Mouse (Mus musculus) intestine, postnatal 0 days (tissue): ENCODE measurements at regions not wholly inside any gene's neighbourhood (a gene's known extent, or its start where the extent isn't known, plus 50 kb on each side); places are given as distances from the start of the nearest gene placed in this dataset.

ENCODE experiments used
- ATAC-seq: fragments of 200-750 bp; cut with Nextera tagmentation; 2 replicates; pipeline ENCODE4 v1.8.0; 2017; ENCODE audit warnings: mild to moderate bottlenecking, moderate TSS enrichment, moderate library complexity
- H3K27ac ChIP-seq: fragments of 300-500 bp; sonication (generic); 2 replicates; pipeline ENCODE4 v1.5.1; 2014; ENCODE audit warnings: mild to moderate bottlenecking, low read depth, low read length, moderate library complexity
- H3K27me3 ChIP-seq: fragments of 300-500 bp; sonication (generic); replicated peaks from 2 replicates; pipeline ENCODE4 v1.6.1; 2014; ENCODE audit warnings: low read length, mixed read lengths; ENCODE audit not compliant: control insufficient read depth, insufficient read depth
- H3K36me3 ChIP-seq: fragments of 300-500 bp; sonication (generic); 2 replicates; pipeline ENCODE4 v1.6.1; 2014; ENCODE audit warnings: mild to moderate bottlenecking, moderate library complexity; ENCODE audit not compliant: control insufficient read depth, insufficient read depth
- H3K4me1 ChIP-seq: fragments of 300-500 bp; sonication (generic); replicated peaks from 2 replicates; pipeline ENCODE4 v1.6.1; 2014; ENCODE audit warnings: antibody characterized with exemption, low read length, mixed read lengths; ENCODE audit not compliant: control insufficient read depth, insufficient read depth
- H3K4me2 ChIP-seq: fragments of 300-500 bp; sonication (generic); replicated peaks from 2 replicates; pipeline ENCODE4 v1.6.1; 2014; ENCODE audit warnings: low read depth, mild to moderate bottlenecking, moderate library complexity
- H3K4me3 ChIP-seq: fragments of 300-500 bp; sonication (generic); 2 replicates; pipeline ENCODE4 v1.5.1; 2014; ENCODE audit warnings: low read depth, low read length
- H3K9ac ChIP-seq: fragments of 300-500 bp; sonication (generic); 2 replicates; pipeline ENCODE4 v1.6.1; 2014; ENCODE audit warnings: mild to moderate bottlenecking, low read depth, low read length
- H3K9me3 ChIP-seq: fragments of 300-500 bp; sonication (generic); 2 replicates; pipeline ENCODE4 v1.6.1; 2016; ENCODE audit warnings: mixed run types; ENCODE audit not compliant: control insufficient read depth
- CTCF ChIP-seq: sonication (generic); IDR thresholded peaks from 2 replicates; pipeline ENCODE4 v1.5.1; 2016; ENCODE audit warnings: low read depth, mild to moderate bottlenecking, control low read depth, antibody characterized with exemption, moderate library complexity
- WGBS: fragments of 180-500 bp; shearing (Covaris S2); extraction: QIAGEN DNeasy Blood & Tissue Kit; methylation state at CpG from one replicate; pipeline ENCODE4 v1.1.7; 2014; 5-methylcytosine and 5-hydroxymethylcytosine counted together

DNA sequence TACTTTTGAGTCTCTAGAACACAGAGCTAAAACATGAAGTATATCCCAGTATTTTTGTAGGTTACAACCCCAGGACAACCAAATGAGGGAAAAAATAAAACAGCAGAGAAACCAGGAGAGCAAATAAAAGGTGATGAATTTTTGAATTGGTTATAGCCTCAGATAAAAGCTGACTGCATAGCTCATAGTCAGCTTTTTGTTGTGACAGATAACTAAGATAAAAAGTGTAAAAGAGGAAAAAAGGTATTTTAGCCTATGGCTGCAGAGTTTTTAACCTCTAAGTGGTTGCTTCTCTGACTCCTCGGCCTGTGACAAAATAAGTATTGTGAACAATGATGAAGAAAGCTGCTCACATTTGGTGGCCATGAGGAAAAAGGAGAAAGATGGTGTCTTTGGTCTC is 111.6 kb upstream of the Tbc1d5 start:
- no peaks in the 10 kb centered on the region for H3K36me3 ChIP-seq
- no peak overlapping the region for H3K27ac ChIP-seq
- no peak for TF ChIP-seq CTCF
- H3K9me3 ChIP-seq = no peaks in the 10 kb centered on the region
- ATAC-seq = no peak
- no peak overlapping the region for H3K4me3 ChIP-seq
- no peaks in the 10 kb centered on the region for H3K4me1 ChIP-seq
- no peak overlapping the region for H3K9ac ChIP-seq
- WGBS = 88% methylated on average over 1 of the region's 1 CpGs
- H3K4me2 ChIP-seq = no peak overlapping the region
- H3K27me3 ChIP-seq = no peaks in the 10 kb centered on the region

GRCm38 (mm10) chr17:51288751-51289150 is 109.6 kb upstream of the Tbc1d5 start:
- Histone ChIP-seq H3K4me1 (no peaks in the 10 kb centered on the region), H3K36me3 (no peaks in the 10 kb centered on the region), H3K9me3 (no peaks in the 10 kb centered on the region), H3K27me3 (no peaks in the 10 kb centered on the region), H3K4me2 (no peak overlapping the region), H3K27ac (no peak overlapping the region), H3K9ac (no peak overlapping the region), H3K4me3 (no peak overlapping the region)
- TF ChIP-seq CTCF = peak; percentile 70
- 81% methylated on average over 7 of the region's 7 CpGs for WGBS
- ATAC-seq = no peak

- Histone ChIP-seq H3K4me3 (no peak overlapping the region), H3K4me1 (no peaks in the 10 kb centered on the region), H3K36me3 (no peaks in the 10 kb centered on the region), H3K9ac (no peak overlapping the region), H3K27ac (no peak overlapping the region), H3K9me3 (no peaks in the 10 kb centered on the region), H3K4me2 (no peak overlapping the region), H3K27me3 (no peaks in the 10 kb centered on the region)
- WGBS = 82% methylated on average over 8 of the region's 8 CpGs
- no peak for ATAC-seq
- TF ChIP-seq CTCF = no peak
Measured at GRCm38 (mm10) chr17:51287878-51288277, 108.7 kb upstream of the Tbc1d5 start.

DNA sequence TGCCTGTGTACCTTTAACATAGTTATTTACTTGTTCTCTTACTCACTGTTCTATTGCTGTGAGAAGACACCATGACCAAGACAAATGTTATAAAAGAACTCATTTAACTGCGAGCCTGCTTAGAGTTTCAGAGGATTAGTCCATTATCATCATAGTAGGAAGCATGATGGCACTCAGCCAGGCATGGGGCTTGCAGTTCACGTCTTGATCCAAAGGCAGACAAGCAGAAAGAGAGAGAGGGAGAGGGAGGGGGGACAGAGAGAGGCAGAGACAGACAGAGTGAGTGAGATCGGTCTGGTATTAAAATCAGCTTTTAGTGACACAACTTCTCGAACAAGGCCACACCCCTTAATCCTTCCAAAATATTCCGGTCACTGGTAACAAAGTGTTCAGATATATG is 106.2 kb upstream of the Tbc1d5 start:
- Histone ChIP-seq H3K4me3 (no peak overlapping the region), H3K9me3 (no peaks in the 10 kb centered on the region), H3K9ac (no peak overlapping the region), H3K27ac (no peak overlapping the region), H3K36me3 (no peaks in the 10 kb centered on the region), H3K4me2 (no peak overlapping the region), H3K27me3 (no peaks in the 10 kb centered on the region), H3K4me1 (no peaks in the 10 kb centered on the region)
- 76% methylated on average over 5 of the region's 5 CpGs for WGBS
- no peak for ATAC-seq
- no peak for TF ChIP-seq CTCF

GRCm38 (mm10) chr17:51278771-51279170 is 99.6 kb upstream of the Tbc1d5 start:
- no peak overlapping the region for H3K4me3 ChIP-seq
- H3K9me3 ChIP-seq = no peaks in the 10 kb centered on the region
- no peak for TF ChIP-seq CTCF
- H3K36me3 ChIP-seq = no peaks in the 10 kb centered on the region
- no peak overlapping the region for H3K9ac ChIP-seq
- no peak overlapping the region for H3K27ac ChIP-seq
- ATAC-seq = no peak
- H3K27me3 ChIP-seq = no peaks in the 10 kb centered on the region
- WGBS = 74% methylated on average over 7 of the region's 7 CpGs
- no peaks in the 10 kb centered on the region for H3K4me1 ChIP-seq
- H3K4me2 ChIP-seq = no peak overlapping the region

GRCm38 (mm10) chr17:51278094-51278493 is 98.9 kb upstream of the Tbc1d5 start:
- WGBS = 72% methylated on average over 2 of the region's 2 CpGs
- Histone ChIP-seq H3K9me3 (no peaks in the 10 kb centered on the region), H3K4me2 (no peak overlapping the region), H3K36me3 (no peaks in the 10 kb centered on the region), H3K9ac (no peak overlapping the region), H3K27ac (no peak overlapping the region), H3K4me1 (no peaks in the 10 kb centered on the region), H3K27me3 (no peaks in the 10 kb centered on the region), H3K4me3 (no peak overlapping the region)
- no peak for ATAC-seq
- TF ChIP-seq CTCF = no peak

- Histone ChIP-seq H3K4me2 (no peak overlapping the region), H3K9ac (no peak overlapping the region), H3K27me3 (no peaks in the 10 kb centered on the region), H3K27ac (no peak overlapping the region), H3K4me1 (no peaks in the 10 kb centered on the region), H3K4me3 (no peak overlapping the region), H3K9me3 (no peaks in the 10 kb centered on the region), H3K36me3 (no peaks in the 10 kb centered on the region)
- TF ChIP-seq CTCF = no peak
- ATAC-seq = no peak
Measured at GRCm38 (mm10) chr17:51277161-51277560, 98.0 kb upstream of the Tbc1d5 start.
